Mouse (Mus musculus): ENCODE measurements around the gene Rnaseh2c. TPM values are rescaled to one million over a fixed set of nuclear protein-coding genes. Genes with fewer than 3 reads are reported as not detected.

Rnaseh2c gene
- total RNA-seq, 1 experiment: 99.5 TPM

DNA sequence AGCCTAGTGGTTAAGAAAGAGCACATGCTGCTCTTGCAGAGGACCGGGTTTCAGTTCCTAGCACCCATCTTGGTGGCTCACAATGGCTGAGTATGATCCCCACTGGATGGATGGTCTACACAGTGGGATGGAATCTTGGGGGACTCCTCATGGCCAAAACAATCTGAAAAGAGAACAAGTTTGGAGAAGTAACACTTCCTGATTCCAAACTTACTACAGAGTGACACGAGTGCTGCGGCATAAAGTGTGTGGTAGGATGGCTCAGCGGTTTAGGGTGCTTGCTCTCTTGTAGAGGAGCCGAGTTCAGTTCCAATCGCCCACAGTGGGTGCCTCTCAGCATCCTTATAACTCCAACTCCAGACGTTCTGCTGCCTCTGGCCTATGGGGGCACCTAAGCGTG is 23.6 kb downstream of the Rnaseh2c start:
- no peak overlapping the region for H3K27ac ChIP-seq (ENCODE audit: insufficient read depth, low read depth, low read length, poor library complexity, severe bottlenecking)
- DNase-seq (ENCODE audit: low read depth, low spot score): no peak
- no peaks in the 10 kb centered on the region for H3K36me3 ChIP-seq (ENCODE audit: control insufficient read depth, insufficient read depth, low read length, poor library complexity, severe bottlenecking)
- H3K9ac ChIP-seq (ENCODE audit: insufficient read depth, low read depth, low read length, poor library complexity, severe bottlenecking): no peak overlapping the region
- peaks cover 0 to 5% of the 10 kb centered on the region in 2 experiments; a peak in 1 of 4 replicates for H3K4me1 ChIP-seq (ENCODE audit: control insufficient read depth in 2 of 2, insufficient read depth in 2 of 2, low read length in 2 of 2, poor library complexity in 1 of 2)
- H3K9me3 ChIP-seq (ENCODE audit: control insufficient read depth, insufficient read depth, low read depth, low read length): no peaks in the 10 kb centered on the region
- H3K4me3 ChIP-seq (ENCODE audit: insufficient read depth in 1 of 2, low read depth in 1 of 2, low read length in 2 of 2, poor library complexity in 1 of 2, severe bottlenecking in 1 of 2): no peak overlapping the region
- TF ChIP-seq ZC3H11A (IDR thresholded peaks at IDR 0.05; ENCODE audit: borderline replicate concordance, low read depth, low read length) (no peak), ZNF384 (IDR thresholded peaks at IDR 0.05; ENCODE audit: low read depth, low read length) (no peak), MAFK (IDR thresholded peaks at IDR 0.05; ENCODE audit: insufficient read depth, low read depth, low read length) (no peak), CHD2 (IDR thresholded peaks at IDR 0.05; ENCODE audit: low read depth, low read length) (no peak), HCFC1 (IDR thresholded peaks at IDR 0.05; ENCODE audit: borderline replicate concordance, insufficient read depth, low read length) (no peak)
- in situ Hi-C loops (cut with MboI; ENCODE audit: low sequenced_read_pairs in 2 of 2, unreplicated experiment in 2 of 2): no loop called here

DNA sequence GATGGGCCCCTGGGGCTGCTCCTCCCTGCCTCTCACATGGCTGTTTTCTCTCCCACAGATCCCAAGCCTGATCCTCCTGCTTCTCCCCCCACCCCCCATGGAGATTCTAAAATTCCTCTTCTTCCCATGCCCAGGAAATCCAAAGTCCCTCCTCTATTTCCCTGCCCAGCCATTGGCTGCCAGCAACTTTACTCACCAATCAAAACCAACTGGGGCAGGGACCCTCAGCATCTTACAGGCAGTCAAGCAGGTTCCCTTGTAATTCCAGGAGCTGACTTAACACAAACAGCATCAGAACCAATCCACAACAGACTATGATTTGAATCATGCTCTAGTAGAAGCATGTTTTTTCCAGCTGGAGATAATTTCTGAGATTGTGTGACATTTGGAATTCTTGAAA is 28.2 kb downstream of the Rnaseh2c start:
- no peaks in the 10 kb centered on the region for H3K36me3 ChIP-seq (ENCODE audit: control insufficient read depth, insufficient read depth, low read length, poor library complexity, severe bottlenecking)
- no peak overlapping the region for H3K9ac ChIP-seq (ENCODE audit: insufficient read depth, low read depth, low read length, poor library complexity, severe bottlenecking)
- no peak for DNase-seq (ENCODE audit: low read depth, low spot score)
- TF ChIP-seq ZC3H11A (IDR thresholded peaks at IDR 0.05; ENCODE audit: borderline replicate concordance, low read depth, low read length) (no peak), CHD2 (IDR thresholded peaks at IDR 0.05; ENCODE audit: low read depth, low read length) (peak; percentile 52; the same call in 1 of the 2 replicates)
- H3K4me1 ChIP-seq (ENCODE audit: control insufficient read depth in 2 of 2, insufficient read depth in 2 of 2, low read length in 2 of 2, poor library complexity in 1 of 2): peaks cover 0 to 2% of the 10 kb centered on the region in 2 experiments; a peak in 1 of 4 replicates
- no peak overlapping the region for H3K27ac ChIP-seq (ENCODE audit: insufficient read depth, low read depth, low read length, poor library complexity, severe bottlenecking)
- in situ Hi-C loops (cut with MboI; ENCODE audit: low sequenced_read_pairs in 2 of 2, unreplicated experiment in 2 of 2): no loop called here
- H3K4me3 ChIP-seq (ENCODE audit: insufficient read depth in 1 of 2, low read depth in 1 of 2, low read length in 2 of 2, poor library complexity in 1 of 2, severe bottlenecking in 1 of 2): no peak overlapping the region
- H3K9me3 ChIP-seq (ENCODE audit: control insufficient read depth, insufficient read depth, low read depth, low read length): no peaks in the 10 kb centered on the region

DNA sequence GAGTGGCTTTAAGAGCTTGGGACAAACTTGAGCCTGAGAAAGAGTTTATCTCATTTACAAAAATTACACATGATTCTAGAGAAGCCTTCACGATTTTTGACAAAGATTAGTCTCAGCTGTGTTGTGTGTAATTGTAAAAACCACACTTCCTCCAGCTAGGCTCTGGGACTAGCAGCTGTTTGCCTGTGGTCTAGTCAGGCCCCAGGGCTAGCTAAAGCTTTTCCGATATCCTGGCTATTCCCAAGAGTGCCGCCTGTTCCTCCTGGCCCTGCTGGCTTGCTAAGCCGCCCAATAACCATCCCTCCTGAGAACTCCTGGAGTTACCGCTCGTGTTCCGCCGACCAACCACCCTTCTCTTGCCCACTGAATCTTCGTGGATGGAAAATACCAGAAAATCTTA is 30.4 kb downstream of the Rnaseh2c start:
- DNase-seq (ENCODE audit: low read depth, low spot score): no peak
- in situ Hi-C loops (cut with MboI; ENCODE audit: low sequenced_read_pairs in 2 of 2, unreplicated experiment in 2 of 2): no loop called here
- peaks cover 0 to 2% of the 10 kb centered on the region in 2 experiments; a peak in 1 of 4 replicates for H3K4me1 ChIP-seq (ENCODE audit: control insufficient read depth in 2 of 2, insufficient read depth in 2 of 2, low read length in 2 of 2, poor library complexity in 1 of 2)
- H3K27ac ChIP-seq (ENCODE audit: insufficient read depth, low read depth, low read length, poor library complexity, severe bottlenecking): no peak overlapping the region
- H3K9ac ChIP-seq (ENCODE audit: insufficient read depth, low read depth, low read length, poor library complexity, severe bottlenecking): no peak overlapping the region; the same call in 1 of the 2 replicates
- H3K36me3 ChIP-seq (ENCODE audit: control insufficient read depth, insufficient read depth, low read length, poor library complexity, severe bottlenecking): no peaks in the 10 kb centered on the region
- H3K4me3 ChIP-seq (ENCODE audit: insufficient read depth in 1 of 2, low read depth in 1 of 2, low read length in 2 of 2, poor library complexity in 1 of 2, severe bottlenecking in 1 of 2): no peak overlapping the region
- no peak for TF ChIP-seq ZNF384 (IDR thresholded peaks at IDR 0.05; ENCODE audit: low read depth, low read length)
- no peak for TF ChIP-seq ZC3H11A (IDR thresholded peaks at IDR 0.05; ENCODE audit: borderline replicate concordance, low read depth, low read length)
- no peak for TF ChIP-seq MAFK (IDR thresholded peaks at IDR 0.05; ENCODE audit: insufficient read depth, low read depth, low read length)
- no peak for TF ChIP-seq CHD2 (IDR thresholded peaks at IDR 0.05; ENCODE audit: low read depth, low read length)
- TF ChIP-seq HCFC1 (IDR thresholded peaks at IDR 0.05; ENCODE audit: borderline replicate concordance, insufficient read depth, low read length): no peak
- no peaks in the 10 kb centered on the region for H3K9me3 ChIP-seq (ENCODE audit: control insufficient read depth, insufficient read depth, low read depth, low read length)

DNA sequence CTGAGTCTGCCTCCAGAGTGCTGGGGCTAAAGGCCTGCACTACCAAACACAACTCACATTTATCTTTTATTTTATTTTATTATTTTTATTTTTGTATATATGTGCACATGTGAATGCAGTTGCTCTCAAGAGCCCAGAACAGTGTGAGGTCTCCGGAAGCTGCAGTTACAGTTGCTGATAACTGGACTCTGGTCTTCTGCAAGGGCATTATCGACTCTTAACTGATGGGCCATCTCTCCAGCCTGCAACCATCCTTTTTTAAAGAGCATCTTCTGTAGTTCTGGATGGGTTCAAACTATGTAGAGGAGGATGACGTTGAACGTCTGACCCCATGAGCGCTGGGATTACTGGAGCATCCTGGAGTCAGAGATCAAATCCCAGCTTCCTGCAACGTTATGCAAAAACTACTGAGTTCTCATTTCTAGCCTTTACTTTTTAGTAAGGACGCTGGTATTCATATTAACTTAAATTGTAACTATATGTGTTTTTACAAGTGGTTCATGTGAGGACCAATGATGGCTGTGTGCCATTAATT is 34.4 kb downstream of the Rnaseh2c start:
- Histone ChIP-seq H3K27ac (ENCODE audit: insufficient read depth, low read depth, low read length, poor library complexity, severe bottlenecking) (no peak overlapping the region; the same call in 1 of the 2 replicates), H3K9ac (ENCODE audit: insufficient read depth, low read depth, low read length, poor library complexity, severe bottlenecking) (no peak overlapping the region), H3K4me1 (ENCODE audit: control insufficient read depth in 2 of 2, insufficient read depth in 2 of 2, low read length in 2 of 2, poor library complexity in 1 of 2) (peaks cover 0 to 7% of the 10 kb centered on the region in 2 experiments; a peak in 1 of 4 replicates), H3K9me3 (ENCODE audit: control insufficient read depth, insufficient read depth, low read depth, low read length) (no peaks in the 10 kb centered on the region), H3K36me3 (ENCODE audit: control insufficient read depth, insufficient read depth, low read length, poor library complexity, severe bottlenecking) (peaks cover 6% of the 10 kb centered on the region), H3K4me3 (ENCODE audit: insufficient read depth in 1 of 2, low read depth in 1 of 2, low read length in 2 of 2, poor library complexity in 1 of 2, severe bottlenecking in 1 of 2) (peak overlapping the region in 1 of 2 experiments; percentile 75; a peak in 2 of 4 replicates)
- no peak for TF ChIP-seq MAFK (IDR thresholded peaks at IDR 0.05; ENCODE audit: insufficient read depth, low read depth, low read length)
- no peak for DNase-seq (ENCODE audit: low read depth, low spot score)
- in situ Hi-C loops (cut with MboI; ENCODE audit: low sequenced_read_pairs in 2 of 2, unreplicated experiment in 2 of 2): no loop called here

DNA sequence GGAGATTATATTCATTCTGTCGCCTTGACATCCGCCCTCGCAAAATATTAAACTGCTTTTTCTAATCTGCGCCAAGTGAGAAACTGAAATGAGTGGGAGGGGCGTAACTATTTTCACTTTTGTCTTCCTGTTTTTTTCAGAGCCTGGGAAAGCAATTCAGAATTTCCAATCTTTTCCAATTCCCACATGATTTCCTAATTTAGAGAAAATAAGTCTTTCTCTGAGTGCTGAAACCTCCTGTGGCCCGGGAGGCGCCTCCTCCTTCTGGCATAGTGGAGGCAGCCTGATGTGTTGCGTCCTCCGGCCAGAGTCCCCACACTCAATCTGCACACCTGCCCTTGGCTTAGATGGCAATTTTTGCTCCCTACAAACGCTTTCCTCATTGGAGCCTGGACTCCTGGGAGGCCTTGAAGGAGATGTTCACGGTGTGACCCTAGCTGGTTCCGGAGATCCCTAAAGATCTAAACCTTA is 34.9 kb downstream of the Rnaseh2c start:
- H3K4me3 ChIP-seq (ENCODE audit: insufficient read depth in 1 of 2, low read depth in 1 of 2, low read length in 2 of 2, poor library complexity in 1 of 2, severe bottlenecking in 1 of 2): peak overlapping the region; percentile 75 to 79
- H3K27ac ChIP-seq (ENCODE audit: insufficient read depth, low read depth, low read length, poor library complexity, severe bottlenecking): peak overlapping the region; percentile 48; the same call in 1 of the 2 replicates
- TF ChIP-seq CHD2 (IDR thresholded peaks at IDR 0.05; ENCODE audit: low read depth, low read length) (no peak), HCFC1 (IDR thresholded peaks at IDR 0.05; ENCODE audit: borderline replicate concordance, insufficient read depth, low read length) (no peak), MAFK (IDR thresholded peaks at IDR 0.05; ENCODE audit: insufficient read depth, low read depth, low read length) (no peak), ZC3H11A (IDR thresholded peaks at IDR 0.05; ENCODE audit: borderline replicate concordance, low read depth, low read length) (no peak)
- H3K36me3 ChIP-seq (ENCODE audit: control insufficient read depth, insufficient read depth, low read length, poor library complexity, severe bottlenecking): peaks cover 6% of the 10 kb centered on the region
- H3K4me1 ChIP-seq (ENCODE audit: control insufficient read depth in 2 of 2, insufficient read depth in 2 of 2, low read length in 2 of 2, poor library complexity in 1 of 2): peaks cover 0 to 10% of the 10 kb centered on the region in 2 experiments; a peak in 1 of 4 replicates
- DNase-seq (ENCODE audit: low read depth, low spot score): no peak
- peak overlapping the region; percentile 90 for H3K9ac ChIP-seq (ENCODE audit: insufficient read depth, low read depth, low read length, poor library complexity, severe bottlenecking)
- in situ Hi-C loops (cut with MboI; ENCODE audit: low sequenced_read_pairs in 2 of 2, unreplicated experiment in 2 of 2): no loop called here
- H3K9me3 ChIP-seq (ENCODE audit: control insufficient read depth, insufficient read depth, low read depth, low read length): no peaks in the 10 kb centered on the region
